Mouse (Mus musculus) testis, postnatal 10 days (tissue): ENCODE results near the gene Gpatch11.
"Not testable (repeated sequence)": the region's sequence is repeated elsewhere in the genome, so short reads cannot be mapped to it uniquely, and the experiment has no call there.

Source experiments
- DNase-seq: peaks from one replicate; pipeline ENCODE4 v3.0.0; 2021; ENCODE audit warnings: low spot score

Gpatch11 gene

GRCm38 (mm10) chr17:78834856-78835835 lies at the start of gene Gpatch11, which contains the start of gene Heatr5b:
Gene Gpatch11, plus strand, starts transcription at chr17:78835567.
Gene Heatr5b, minus strand, starts transcription at chr17:78835364.
- peak; percentile 100 for DNase-seq

GRCm38 (mm10) chr17:78788273-78788672 lies 47.1 kb upstream of the Gpatch11 start:
- not testable (repeated sequence) for DNase-seq

- no peak for DNase-seq
Observed at GRCm38 (mm10) chr17:78791068-78791689, 44.2 kb upstream of the Gpatch11 start.

GRCm38 (mm10) chr17:78791690-78792070 lies 43.7 kb upstream of the Gpatch11 start:
- DNase-seq, result no peak

- DNase-seq, result no peak
Observed at GRCm38 (mm10) chr17:78792122-78792521, 43.2 kb upstream of the Gpatch11 start.

GRCm38 (mm10) chr17:78794390-78794789 lies 41.0 kb upstream of the Gpatch11 start:
- no peak for DNase-seq

- no peak for DNase-seq
Observed at GRCm38 (mm10) chr17:78797222-78797621, 38.1 kb upstream of the Gpatch11 start.

- no peak for DNase-seq
Observed at GRCm38 (mm10) chr17:78809019-78809418, 26.3 kb upstream of the Gpatch11 start.

GRCm38 (mm10) chr17:78809582-78809981 lies 25.8 kb upstream of the Gpatch11 start:
- no peak for DNase-seq

- no peak for DNase-seq
Observed at GRCm38 (mm10) chr17:78824346-78824745, 11.0 kb upstream of the Gpatch11 start.

- DNase-seq, result no peak
Observed at GRCm38 (mm10) chr17:78836056-78836455, 689 bp downstream of the Gpatch11 start.

GRCm38 (mm10) chr17:78842271-78842928 lies 7.0 kb downstream of the Gpatch11 start:
- DNase-seq, result no peak

GRCm38 (mm10) chr17:78856243-78856642 lies 20.9 kb downstream of the Gpatch11 start:
- DNase-seq, result no peak

- DNase-seq, result no peak
Observed at GRCm38 (mm10) chr17:78873886-78874285, 38.5 kb downstream of the Gpatch11 start.

- DNase-seq, result no peak
Observed at GRCm38 (mm10) chr17:78881878-78882304, 46.5 kb downstream of the Gpatch11 start.

- DNase-seq, result peak; percentile 90
Observed at GRCm38 (mm10) chr17:78882401-78883112, 47.2 kb downstream of the Gpatch11 start, which contains the start of gene Eif2ak2. Gene Eif2ak2, minus strand, starts transcription at chr17:78882573.

- DNase-seq, result no peak
Observed at GRCm38 (mm10) chr17:78883291-78883690, 47.9 kb downstream of the Gpatch11 start.

GRCm38 (mm10) chr17:78885286-78886065 lies 50.1 kb downstream of the Gpatch11 start:
- DNase-seq, result no peak

GRCm38 (mm10) chr17:78888554-78888953 lies 53.2 kb downstream of the Gpatch11 start:
- no peak for DNase-seq

- DNase-seq, result no peak
Observed at GRCm38 (mm10) chr17:78889184-78889583, 53.8 kb downstream of the Gpatch11 start.

- DNase-seq, result no peak
Observed at GRCm38 (mm10) chr17:78891020-78891419, 55.7 kb downstream of the Gpatch11 start.
